Comparison of ENCODE assay signal across 8 mouse cellular contexts in the genomic region with DNA sequence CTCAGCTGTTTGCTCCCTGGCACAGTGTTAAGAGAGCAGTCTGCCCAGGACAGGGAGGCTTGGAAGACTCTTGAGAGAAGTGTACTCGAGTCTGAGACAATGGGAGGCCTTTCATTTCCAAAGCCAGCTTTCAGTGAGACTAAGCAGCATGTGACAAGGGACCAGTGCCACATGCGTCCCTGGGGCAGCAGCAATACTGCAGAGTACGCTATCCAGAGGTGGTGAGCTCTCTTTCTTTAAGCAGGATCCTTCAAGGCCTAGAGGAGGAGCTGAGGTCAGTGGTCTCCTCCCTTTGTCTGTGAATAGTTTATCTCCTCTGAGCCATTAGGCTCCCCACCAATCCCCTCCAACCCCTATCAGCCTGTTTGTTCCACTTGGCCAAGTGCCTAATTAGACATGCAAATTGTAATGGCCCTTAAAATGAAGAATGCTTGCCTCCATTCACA. TPM values are rescaled to one million over a fixed set of nuclear protein-coding genes. Genes with fewer than 3 reads are reported as not detected.
DNase-seq lines count a peak whose midpoint lies in the region; ATAC-seq lines count a peak whose summit lies in the region.

No protein-coding gene starts in this region.

- H3K27ac ChIP-seq in intestine, embryonic 15.5 days: no peak overlapping the region
- peak overlapping the region; percentile 56; the same call in 1 of the 2 replicates for H3K27ac ChIP-seq in liver, embryonic 15.5 days (replicated peaks)
- H3K27ac ChIP-seq in neural tube, embryonic 15.5 days (replicated peaks): peak overlapping the region; percentile 78

- ATAC-seq in common myeloid progenitor, adult 5-6 weeks (replicated peaks; ENCODE audit: low read depth, poor library complexity, severe bottlenecking): peak; percentile 68
- ATAC-seq in intestine, embryonic 15.5 days: peak; percentile 31; the same call in 1 of the 2 replicates
- ATAC-seq in liver, embryonic 15.5 days (ENCODE audit: insufficient read depth): peak; percentile 75
- peak; percentile 72 for ATAC-seq in neural tube, embryonic 15.5 days (ENCODE audit: low FRiP score)
- no peak for ATAC-seq in activated CD4-positive, CD25-positive, alpha-beta regulatory T cell, adult 4 months

- peak; percentile 6 for DNase-seq in cerebellum, adult 11-12 months
- DNase-seq in cerebellum, adult 9-11 months: no peak
- no peak for DNase-seq in spleen, postnatal 14 days (ENCODE audit: low spot score in 2 of 2)

- no peak overlapping the region for H3K4me3 ChIP-seq in intestine, embryonic 15.5 days (replicated peaks)
- no peak overlapping the region for H3K4me3 ChIP-seq in liver, embryonic 15.5 days (replicated peaks)
- H3K4me3 ChIP-seq in neural tube, embryonic 15.5 days (replicated peaks): no peak overlapping the region

- H3K27me3 ChIP-seq in intestine, embryonic 15.5 days (replicated peaks): no peaks in the 10 kb centered on the region
- H3K27me3 ChIP-seq in liver, embryonic 15.5 days: no peaks in the 10 kb centered on the region
- H3K27me3 ChIP-seq in neural tube, embryonic 15.5 days (replicated peaks): no peaks in the 10 kb centered on the region

- H3K9me3 ChIP-seq in intestine, embryonic 15.5 days: no peaks in the 10 kb centered on the region
- H3K9me3 ChIP-seq in liver, embryonic 15.5 days (replicated peaks): no peaks in the 10 kb centered on the region
- H3K9me3 ChIP-seq in neural tube, embryonic 15.5 days (replicated peaks): no peaks in the 10 kb centered on the region

- H3K4me1 ChIP-seq in intestine, embryonic 15.5 days (replicated peaks): no peaks in the 10 kb centered on the region
- H3K4me1 ChIP-seq in liver, embryonic 15.5 days (replicated peaks): peaks cover 18% of the 10 kb centered on the region
- H3K4me1 ChIP-seq in neural tube, embryonic 15.5 days: peaks cover 14% of the 10 kb centered on the region

- no peak overlapping the region for H3K4me2 ChIP-seq in intestine, embryonic 15.5 days (replicated peaks)
- H3K4me2 ChIP-seq in liver, embryonic 15.5 days: no peak overlapping the region
- H3K4me2 ChIP-seq in neural tube, embryonic 15.5 days: no peak overlapping the region

- H3K9ac ChIP-seq in intestine, embryonic 15.5 days: no peak overlapping the region
- H3K9ac ChIP-seq in liver, embryonic 15.5 days: no peak overlapping the region
- no peak overlapping the region for H3K9ac ChIP-seq in neural tube, embryonic 15.5 days (replicated peaks)

- no peaks in the 10 kb centered on the region for H3K36me3 ChIP-seq in intestine, embryonic 15.5 days
- H3K36me3 ChIP-seq in liver, embryonic 15.5 days (replicated peaks): no peaks in the 10 kb centered on the region
- no peaks in the 10 kb centered on the region for H3K36me3 ChIP-seq in neural tube, embryonic 15.5 days

- WGBS in intestine, embryonic 15.5 days: 70% methylated on average over 3 of the region's 3 CpGs
- 33% methylated on average over 3 of the region's 3 CpGs for WGBS in liver, embryonic 15.5 days (ENCODE audit: insufficient replicate concordance)
- 18% methylated on average over 3 of the region's 3 CpGs for WGBS in neural tube, embryonic 15.5 days

RNA-seq across cellular contexts. Expression of a gene that starts 16.2 kb away (rescaled TPM):
- not detected in 2 replicates for total RNA-seq in common myeloid progenitor, adult 5-6 weeks (2017)
- polyA plus RNA-seq in intestine, embryonic 15.5 days (2015; fragmentation: Nextera tagmentation; extraction: Ambion mirVana): 0.09 TPM in 1 of 2 replicates, not detected in the other
- polyA plus RNA-seq in liver, embryonic 15.5 days (2015; fragmentation: Nextera tagmentation; extraction: Ambion mirVana): 0.67 and 0.81 TPM in 2 replicates
- polyA plus RNA-seq in neural tube, embryonic 15.5 days (2015; fragmentation: Nextera tagmentation; extraction: Ambion mirVana): 0.09 and 0.12 TPM in 2 replicates
- not detected for polyA plus RNA-seq in activated CD4-positive, CD25-positive, alpha-beta regulatory T cell, adult 4 months (2017; shearing (Covaris generic))

RNA-seq across cellular contexts. Expression of a gene that starts 28.4 kb away (rescaled TPM):
- total RNA-seq in common myeloid progenitor, adult 5-6 weeks (2017): 190 and 224 TPM in 2 replicates
- polyA plus RNA-seq in intestine, embryonic 15.5 days (2015; fragmentation: Nextera tagmentation; extraction: Ambion mirVana): 216 and 268 TPM in 2 replicates
- polyA plus RNA-seq in liver, embryonic 15.5 days (2015; fragmentation: Nextera tagmentation; extraction: Ambion mirVana): 99.0 and 111 TPM in 2 replicates
- polyA plus RNA-seq in neural tube, embryonic 15.5 days (2015; fragmentation: Nextera tagmentation; extraction: Ambion mirVana): 338 and 342 TPM in 2 replicates
- 100 to 1,000 TPM; 272 to 275 TPM for polyA plus RNA-seq in activated CD4-positive, CD25-positive, alpha-beta regulatory T cell, adult 4 months (2017; shearing (Covaris generic))
